Mouse (Mus musculus): Measurements from ENCODE around the gene Fabp7.

GRCm38 (mm10) chr10:57822473-57822872, 37.8 kb downstream of the Fabp7 start:
- TF ChIP-seq CHD2 (IDR thresholded peaks at IDR 0.05; ENCODE audit: low read depth, low read length) (no peak), MAFK (IDR thresholded peaks at IDR 0.05; ENCODE audit: insufficient read depth, low read depth, low read length) (no peak), HCFC1 (IDR thresholded peaks at IDR 0.05; ENCODE audit: borderline replicate concordance, insufficient read depth, low read length) (no peak), ZC3H11A (IDR thresholded peaks at IDR 0.05; ENCODE audit: borderline replicate concordance, low read depth, low read length) (no peak)
